Mouse (Mus musculus): Measurements from ENCODE around the gene St6galnac6. TPM values are rescaled to one million over a fixed set of nuclear protein-coding genes. Genes with fewer than 3 reads are reported as not detected.

Gene St6galnac6
- polyA plus RNA-seq, 1 experiment from 2014 or later: 26.9 TPM

DNA sequence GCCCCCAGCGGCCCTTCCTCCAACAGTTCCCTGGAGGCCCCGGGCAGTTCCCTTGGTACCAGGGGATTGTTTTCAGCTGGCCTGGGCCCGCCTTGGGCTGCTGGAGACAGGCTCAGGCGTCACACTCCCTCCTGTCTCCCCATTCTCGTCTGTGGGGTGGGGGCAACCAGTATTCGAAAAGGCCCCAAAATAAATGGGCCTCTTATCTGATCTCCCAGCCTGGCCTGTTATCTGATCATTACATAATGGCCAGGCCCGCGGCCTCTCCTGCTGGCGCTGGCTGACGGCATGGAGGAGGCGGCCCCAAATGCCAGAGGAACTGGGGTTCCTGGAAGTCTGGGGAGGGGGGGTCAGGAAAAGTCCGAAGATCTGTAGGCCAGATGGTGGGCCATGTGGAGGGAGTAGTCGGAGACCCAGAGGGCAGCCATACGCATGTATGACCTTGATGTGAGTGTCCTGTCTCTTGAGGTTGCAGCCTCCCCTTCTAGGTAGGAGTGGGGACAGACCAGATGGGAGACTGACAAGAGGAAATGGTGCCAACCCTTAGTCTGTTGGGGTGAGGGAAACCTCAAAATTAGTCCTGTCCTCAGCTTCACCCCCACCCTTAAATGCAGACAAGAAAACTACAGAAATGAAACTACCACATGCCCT is 55.4 kb downstream of the St6galnac6 start:
- H3K27ac ChIP-seq: no peak overlapping the region
- H3K4me1 ChIP-seq: no peaks in the 10 kb centered on the region
- no peak overlapping the region for H3K4me3 ChIP-seq
- H3K9me3 ChIP-seq: no peaks in the 10 kb centered on the region
- 83% methylated on average over 14 of the region's 14 CpGs for WGBS
- H3K36me3 ChIP-seq (replicated peaks): no peaks in the 10 kb centered on the region
- no peak for ATAC-seq (replicated peaks)
- H3K4me2 ChIP-seq: no peak overlapping the region
- no peak overlapping the region for H3K9ac ChIP-seq
- no peaks in the 10 kb centered on the region for H3K27me3 ChIP-seq (replicated peaks)

DNA sequence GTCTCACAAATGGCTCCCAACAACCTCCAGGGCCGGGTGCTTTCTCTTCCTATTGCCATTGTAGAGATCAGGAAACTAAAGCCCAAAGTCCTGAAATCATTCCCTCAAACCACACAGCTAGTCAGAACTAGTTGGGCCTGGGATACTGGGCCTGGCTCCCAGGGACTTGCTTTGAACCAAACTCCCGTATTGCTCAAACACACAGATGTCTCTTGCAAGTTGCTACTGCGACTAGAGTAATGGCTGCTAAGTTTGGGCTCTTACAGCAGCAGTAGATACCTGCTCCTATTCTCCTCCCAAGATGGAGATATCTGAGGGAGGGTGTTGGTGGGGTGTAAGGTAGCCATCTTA is 55.9 kb downstream of the St6galnac6 start:
- no peak overlapping the region for H3K9ac ChIP-seq
- no peaks in the 10 kb centered on the region for H3K9me3 ChIP-seq
- H3K4me3 ChIP-seq: no peak overlapping the region
- H3K27ac ChIP-seq: no peak overlapping the region
- 89% methylated on average over 3 of the region's 3 CpGs for WGBS
- H3K36me3 ChIP-seq (replicated peaks): no peaks in the 10 kb centered on the region
- ATAC-seq (replicated peaks): no peak
- H3K4me2 ChIP-seq: no peak overlapping the region
- H3K4me1 ChIP-seq: no peaks in the 10 kb centered on the region
- no peaks in the 10 kb centered on the region for H3K27me3 ChIP-seq (replicated peaks)

DNA sequence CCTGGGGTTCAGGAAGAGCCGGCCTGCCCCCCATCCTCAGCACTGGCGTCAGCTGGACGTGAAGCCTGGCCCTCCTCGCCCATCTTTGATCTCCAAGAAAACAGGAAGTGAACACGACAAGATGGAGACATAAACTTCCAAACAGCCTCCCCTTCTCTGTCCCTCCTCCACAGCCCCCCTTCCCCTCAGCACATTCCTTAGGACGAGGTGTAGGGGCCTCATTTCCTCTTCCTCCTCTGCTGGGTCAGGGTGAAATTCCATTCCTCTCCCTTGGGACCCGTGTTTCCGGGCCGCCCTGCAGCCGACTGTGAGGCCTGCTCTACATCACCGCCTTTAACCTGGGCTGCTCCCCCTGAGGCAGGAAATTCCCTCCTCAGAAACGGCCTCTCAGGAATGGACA is 56.3 kb downstream of the St6galnac6 start:
- Histone ChIP-seq H3K4me1 (no peaks in the 10 kb centered on the region), H3K36me3 (replicated peaks) (no peaks in the 10 kb centered on the region), H3K27me3 (replicated peaks) (no peaks in the 10 kb centered on the region), H3K4me3 (no peak overlapping the region), H3K27ac (no peak overlapping the region), H3K9me3 (no peaks in the 10 kb centered on the region), H3K4me2 (no peak overlapping the region), H3K9ac (no peak overlapping the region)
- ATAC-seq (replicated peaks): no peak
- WGBS: 79% methylated on average over 12 of the region's 12 CpGs

DNA sequence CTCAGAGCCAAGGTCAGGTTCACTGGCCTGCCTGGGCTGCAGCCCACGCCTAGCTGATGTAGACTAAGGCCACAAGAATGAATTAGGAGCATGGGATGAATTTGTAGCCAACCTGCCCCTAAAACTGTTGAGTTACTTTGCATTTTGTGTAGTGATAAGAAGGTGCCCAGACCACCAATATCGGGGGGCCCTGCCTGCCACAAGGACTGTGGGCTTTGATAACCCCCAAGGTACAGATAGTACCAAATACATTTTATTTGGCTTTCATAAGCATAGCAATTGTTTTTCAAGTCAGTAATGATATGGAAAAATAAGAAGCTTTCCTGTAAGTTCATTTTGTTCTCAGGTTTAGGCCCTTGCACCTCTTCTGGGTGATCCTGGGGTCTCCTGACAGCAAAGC is 59.4 kb downstream of the St6galnac6 start:
- no peaks in the 10 kb centered on the region for H3K4me1 ChIP-seq
- H3K36me3 ChIP-seq (replicated peaks): no peaks in the 10 kb centered on the region
- no peak overlapping the region for H3K9ac ChIP-seq
- H3K27ac ChIP-seq: no peak overlapping the region
- H3K4me3 ChIP-seq: no peak overlapping the region
- no peak overlapping the region for H3K4me2 ChIP-seq
- H3K9me3 ChIP-seq: no peaks in the 10 kb centered on the region
- ATAC-seq (replicated peaks): no peak
- 84% methylated on average over 2 of the region's 2 CpGs for WGBS
- no peaks in the 10 kb centered on the region for H3K27me3 ChIP-seq (replicated peaks)

DNA sequence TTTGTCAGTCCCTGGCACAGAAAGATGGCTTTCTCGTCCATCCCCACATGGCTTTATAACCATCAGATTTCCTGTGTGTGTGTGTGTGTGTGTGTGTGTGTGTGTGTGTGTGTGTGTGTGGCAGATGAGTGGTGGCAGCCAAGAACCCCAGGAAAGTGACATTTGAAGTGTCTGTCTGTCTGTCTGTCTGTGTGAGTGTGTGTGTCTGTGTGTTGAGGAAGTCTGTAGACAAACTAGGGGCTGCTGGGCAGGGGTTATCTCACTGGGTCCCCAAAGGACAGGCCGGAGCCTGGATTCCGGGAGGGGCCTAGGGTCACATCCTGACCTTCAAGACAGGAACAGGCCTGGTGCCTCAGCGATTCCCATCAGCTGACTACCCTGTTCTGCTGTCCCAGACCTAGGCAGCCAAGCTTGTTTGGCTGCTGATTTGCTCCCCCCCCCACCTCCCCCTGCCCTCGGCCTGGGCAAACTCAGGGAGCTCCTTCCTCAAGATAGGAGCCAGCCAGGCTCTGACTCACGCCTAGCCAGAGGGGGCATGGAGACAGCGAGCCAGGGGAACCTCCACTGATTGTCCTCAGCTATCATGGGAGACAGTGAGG is 62.1 kb downstream of the St6galnac6 start:
- 73% methylated on average over 7 of the region's 7 CpGs for WGBS

DNA sequence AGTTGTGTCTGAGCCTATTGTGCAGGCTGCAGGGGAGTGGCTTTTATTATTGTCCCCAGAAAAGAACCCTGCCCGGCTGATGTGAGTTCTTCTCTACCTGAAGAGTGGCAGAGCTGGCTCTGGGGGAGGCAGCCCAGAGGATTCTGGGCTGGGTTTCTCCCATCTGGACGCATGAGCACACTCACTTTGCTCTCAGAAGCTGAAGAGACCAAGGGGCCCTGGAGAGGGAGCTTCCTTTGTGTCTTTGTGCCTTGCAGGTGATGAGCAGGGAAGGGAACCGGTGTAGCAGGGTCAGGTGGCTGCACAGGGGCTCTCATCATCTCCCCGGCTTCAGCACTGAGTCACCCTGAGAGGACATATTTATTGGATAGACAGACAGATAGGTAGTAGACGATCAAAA is 62.8 kb downstream of the St6galnac6 start:
- Histone ChIP-seq H3K36me3 (replicated peaks) (no peaks in the 10 kb centered on the region), H3K27me3 (replicated peaks) (no peaks in the 10 kb centered on the region), H3K9me3 (no peaks in the 10 kb centered on the region), H3K9ac (no peak overlapping the region), H3K4me1 (no peaks in the 10 kb centered on the region), H3K4me2 (no peak overlapping the region), H3K27ac (no peak overlapping the region), H3K4me3 (no peak overlapping the region)
- WGBS: 46% methylated on average over 5 of the region's 5 CpGs
- no peak for ATAC-seq (replicated peaks)

More for the DNA sequence above, 62.1 kb downstream of the St6galnac6 start:
- Histone ChIP-seq H3K4me3 (no peak overlapping the region), H3K4me2 (no peak overlapping the region), H3K27ac (no peak overlapping the region), H3K27me3 (replicated peaks) (no peaks in the 10 kb centered on the region), H3K9me3 (no peaks in the 10 kb centered on the region), H3K9ac (no peak overlapping the region), H3K36me3 (replicated peaks) (no peaks in the 10 kb centered on the region), H3K4me1 (no peaks in the 10 kb centered on the region)
- no peak for ATAC-seq (replicated peaks)

DNA sequence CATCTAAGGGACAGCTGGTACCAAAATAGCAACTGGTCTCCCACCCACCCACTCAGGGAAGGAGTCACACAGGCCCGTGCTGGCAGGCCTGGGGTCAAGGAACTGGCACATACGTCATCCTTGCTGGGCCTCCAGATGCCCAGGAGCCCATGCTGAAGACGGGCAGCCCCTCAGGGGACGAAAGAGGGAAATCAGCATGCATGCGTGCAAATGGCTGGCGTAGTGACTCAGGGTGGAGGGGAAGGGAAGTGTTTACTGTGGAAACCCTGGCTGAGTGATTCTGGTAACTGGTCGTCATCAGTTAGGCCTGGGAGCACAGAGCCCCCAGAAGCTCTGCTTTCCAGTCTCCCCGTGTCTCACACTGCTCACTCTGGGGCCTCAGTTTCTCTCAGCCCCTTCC is 65.8 kb downstream of the St6galnac6 start:
- Histone ChIP-seq H3K9ac (no peak overlapping the region), H3K4me3 (no peak overlapping the region), H3K27ac (no peak overlapping the region), H3K4me1 (no peaks in the 10 kb centered on the region), H3K27me3 (replicated peaks) (no peaks in the 10 kb centered on the region), H3K4me2 (no peak overlapping the region), H3K36me3 (replicated peaks) (no peaks in the 10 kb centered on the region), H3K9me3 (no peaks in the 10 kb centered on the region)
- no peak for ATAC-seq (replicated peaks)
- WGBS: 73% methylated on average over 8 of the region's 8 CpGs

DNA sequence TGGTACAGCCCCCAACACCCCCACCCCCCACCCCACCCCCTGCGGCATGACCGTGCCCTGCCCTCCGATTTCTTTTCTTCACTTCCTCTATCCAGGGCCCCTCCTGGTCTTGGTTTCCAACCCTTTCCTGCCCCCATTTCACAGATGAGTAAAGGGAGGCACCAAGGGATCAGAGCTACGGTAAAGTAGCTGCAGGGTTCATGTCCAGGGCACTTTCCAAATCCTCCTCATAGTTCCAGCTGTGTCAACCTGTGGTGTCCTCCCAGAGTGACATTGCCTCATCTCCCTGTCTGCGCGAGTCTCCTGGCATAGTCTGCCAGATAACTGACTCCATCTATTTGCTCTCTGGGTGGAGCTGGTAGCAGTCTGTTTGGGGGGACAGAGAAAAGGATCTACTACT is 66.3 kb downstream of the St6galnac6 start:
- no peaks in the 10 kb centered on the region for H3K27me3 ChIP-seq (replicated peaks)
- no peak overlapping the region for H3K4me2 ChIP-seq
- ATAC-seq (replicated peaks): no peak
- H3K9me3 ChIP-seq: no peaks in the 10 kb centered on the region
- no peak overlapping the region for H3K4me3 ChIP-seq
- H3K27ac ChIP-seq: no peak overlapping the region
- 94% methylated on average over 6 of the region's 6 CpGs for WGBS
- H3K36me3 ChIP-seq (replicated peaks): no peaks in the 10 kb centered on the region
- no peak overlapping the region for H3K9ac ChIP-seq
- H3K4me1 ChIP-seq: no peaks in the 10 kb centered on the region

DNA sequence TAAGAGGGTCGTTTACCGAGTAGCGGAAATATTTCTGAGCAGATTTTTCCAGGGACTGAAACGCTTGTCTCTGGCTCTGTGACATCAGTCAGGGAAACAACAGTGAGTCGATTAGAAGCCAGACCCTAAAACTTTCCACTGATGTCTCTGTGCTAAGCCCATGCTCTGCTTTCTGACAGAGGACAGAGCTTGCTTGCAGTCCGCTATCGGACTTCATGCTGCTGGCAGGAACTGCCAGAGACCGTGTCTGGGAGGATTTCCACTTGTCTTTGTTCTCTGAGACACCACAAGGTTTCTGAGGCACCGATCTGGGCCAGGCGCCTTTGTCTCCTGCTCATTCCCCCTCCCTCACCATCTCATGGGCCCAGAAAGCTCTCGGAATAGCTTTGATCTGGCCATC is 68.3 kb downstream of the St6galnac6 start:
- WGBS: 15% methylated on average over 11 of the region's 11 CpGs
- Histone ChIP-seq H3K9me3 (no peaks in the 10 kb centered on the region), H3K4me3 (no peak overlapping the region), H3K9ac (no peak overlapping the region), H3K27ac (no peak overlapping the region), H3K4me2 (no peak overlapping the region), H3K36me3 (replicated peaks) (no peaks in the 10 kb centered on the region), H3K4me1 (no peaks in the 10 kb centered on the region), H3K27me3 (replicated peaks) (no peaks in the 10 kb centered on the region)
- ATAC-seq (replicated peaks): no peak

DNA sequence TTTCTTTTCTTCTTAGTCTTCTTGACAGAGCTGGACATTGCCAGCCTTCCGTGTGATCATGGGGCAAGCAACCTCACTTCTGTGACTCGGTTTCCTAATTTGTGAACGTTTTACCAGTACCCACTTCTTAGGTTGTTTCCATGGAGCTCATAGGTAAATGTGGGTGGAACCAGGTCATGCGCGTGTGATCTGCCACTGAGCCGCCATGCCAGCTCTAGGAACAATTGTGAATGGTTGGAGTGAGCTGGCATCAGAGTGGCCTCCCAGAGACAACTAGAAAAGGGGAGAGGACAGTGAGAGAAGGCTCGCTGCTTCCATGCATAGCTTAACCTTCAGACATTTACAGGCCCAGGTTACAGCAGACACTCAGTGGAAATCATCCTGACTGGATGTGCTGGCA is 68.7 kb downstream of the St6galnac6 start:
- no peaks in the 10 kb centered on the region for H3K27me3 ChIP-seq (replicated peaks)

DNA sequence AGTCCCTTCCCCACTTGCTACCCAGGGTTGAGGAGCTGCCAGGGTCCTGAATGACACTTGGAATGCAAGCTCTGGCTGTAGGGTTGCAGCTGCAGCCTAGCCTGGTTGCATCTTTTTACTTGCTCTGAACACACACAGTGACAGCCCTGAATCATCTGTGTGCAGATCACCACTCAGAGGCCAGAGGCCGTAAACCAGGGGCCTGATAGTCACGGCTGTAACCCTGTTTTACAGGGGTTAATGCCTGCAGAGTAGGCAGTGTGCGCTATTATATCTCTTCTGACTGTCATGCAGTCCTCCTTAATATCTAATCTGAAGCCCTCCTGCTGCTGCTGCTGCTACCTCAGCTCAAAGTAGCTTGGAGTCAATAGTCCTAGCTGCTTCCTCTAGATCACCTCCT is 70.4 kb downstream of the St6galnac6 start:
- no peak overlapping the region for H3K4me3 ChIP-seq
- no peaks in the 10 kb centered on the region for H3K27me3 ChIP-seq (replicated peaks)
- H3K36me3 ChIP-seq (replicated peaks): no peaks in the 10 kb centered on the region
- no peak overlapping the region for H3K27ac ChIP-seq
- 86% methylated on average over 3 of the region's 3 CpGs for WGBS
- H3K9ac ChIP-seq: no peak overlapping the region
- no peak overlapping the region for H3K4me2 ChIP-seq
- no peaks in the 10 kb centered on the region for H3K4me1 ChIP-seq
- H3K9me3 ChIP-seq: no peaks in the 10 kb centered on the region
- no peak for ATAC-seq (replicated peaks)

More for the DNA sequence above, 68.7 kb downstream of the St6galnac6 start:
- H3K9me3 ChIP-seq: no peaks in the 10 kb centered on the region
- no peak overlapping the region for H3K4me2 ChIP-seq
- no peaks in the 10 kb centered on the region for H3K4me1 ChIP-seq
- WGBS: 63% methylated on average over 7 of the region's 7 CpGs
- H3K4me3 ChIP-seq: no peak overlapping the region
- H3K36me3 ChIP-seq (replicated peaks): no peaks in the 10 kb centered on the region
- no peak overlapping the region for H3K27ac ChIP-seq
- ATAC-seq (replicated peaks): no peak
- H3K9ac ChIP-seq: no peak overlapping the region
